Mouse (Mus musculus): ENCODE measurements around the gene Nxnl2.

- TF ChIP-seq POLR2A (IDR thresholded peaks at IDR 0.05; ENCODE audit: control insufficient read depth in 1 of 2, insufficient read depth in 1 of 2, low read depth in 1 of 2, low read length in 2 of 2, poor library complexity in 1 of 2) (no peak), CTCF (IDR thresholded peaks at IDR 0.05 in 2 of 3, conservative IDR thresholded peaks at IDR 0.05 in 1 of 3; ENCODE audit: control insufficient read depth in 1 of 3, insufficient read depth in 1 of 3, low read depth in 2 of 3, low read length in 3 of 3, poor library complexity in 1 of 3, severe bottlenecking in 1 of 3) (no peak), RAD21 (IDR thresholded peaks at IDR 0.05; ENCODE audit: low read depth, low read length) (no peak)
Measured at GRCm38 (mm10) chr13:51122771-51123170, 48.1 kb upstream of the Nxnl2 start.

All from MEL (cell line).